Mouse (Mus musculus) hindbrain, embryonic 11.5 days (tissue): ENCODE measurements around the gene Gng3. TPM values are rescaled to one million over a fixed set of nuclear protein-coding genes. Genes with fewer than 3 reads are reported as not detected.

Source experiments
- ATAC-seq: fragments of 200-750 bp; cut with Nextera tagmentation; 2 replicates; pipeline ENCODE4 v1.8.0; 2017; ENCODE audit warnings: mild to moderate bottlenecking, moderate TSS enrichment, moderate library complexity; ENCODE audit not compliant: low FRiP score
- DNase-seq: peaks from one replicate; pipeline ENCODE4 v3.0.0-alpha.2; 2015; ENCODE audit warnings: low spot score
- H3K27ac ChIP-seq: fragments of 300-500 bp; sonication (generic); 2 replicates; pipeline ENCODE4 v1.5.1; 2014; ENCODE audit warnings: mild to moderate bottlenecking, low read depth, low read length
- H3K27me3 ChIP-seq: fragments of 300-500 bp; sonication (generic); 2 replicates; pipeline ENCODE4 v1.6.1; 2014; ENCODE audit warnings: mild to moderate bottlenecking, low read length, moderate library complexity, mixed read lengths; ENCODE audit not compliant: control insufficient read depth, insufficient read depth
- H3K36me3 ChIP-seq: fragments of 300-500 bp; sonication (generic); 2 replicates; pipeline ENCODE4 v1.6.1; 2014; ENCODE audit warnings: mild to moderate bottlenecking, low read length, moderate library complexity, mixed read lengths; ENCODE audit not compliant: control insufficient read depth, insufficient read depth
- H3K4me1 ChIP-seq: fragments of 300-500 bp; sonication (generic); replicated peaks from 2 replicates; pipeline ENCODE4 v1.6.1; 2014; ENCODE audit warnings: low read length, mixed read lengths; ENCODE audit not compliant: control insufficient read depth, insufficient read depth
- H3K4me2 ChIP-seq: fragments of 300-500 bp; sonication (generic); replicated peaks from 2 replicates; pipeline ENCODE4 v1.6.1; 2014; ENCODE audit warnings: mild to moderate bottlenecking, low read depth, low read length
- H3K4me3 ChIP-seq: fragments of 300-500 bp; sonication (generic); 2 replicates; pipeline ENCODE4 v1.5.1; 2014; ENCODE audit warnings: low read depth, low read length
- H3K9ac ChIP-seq: fragments of 300-500 bp; sonication (generic); 2 replicates; pipeline ENCODE4 v1.6.1; 2014; ENCODE audit warnings: low read depth, low read length
- H3K9me3 ChIP-seq: fragments of 300-500 bp; sonication (generic); 2 replicates; pipeline ENCODE4 v1.6.1; 2016; ENCODE audit warnings: low read length; ENCODE audit not compliant: control insufficient read depth
- WGBS: fragments of 180-500 bp; shearing (Covaris S2); extraction: QIAGEN DNeasy Blood & Tissue Kit; methylation state at CpG from one replicate; pipeline ENCODE4 v1.1.7; 2014; 5-methylcytosine and 5-hydroxymethylcytosine counted together
- polyA plus RNA-seq: library from polyadenylated mRNA; unstranded; fragments of >200 nt; fragmentation: Nextera tagmentation; extraction: Ambion mirVana; gene quantifications from 2 replicates; pipeline ENCODE4 v1.2.1, GENCODE M21; 2014

The Gng3 gene
- polyA plus RNA-seq, 1 experiment from 2014 or later, result 158 TPM

DNA sequence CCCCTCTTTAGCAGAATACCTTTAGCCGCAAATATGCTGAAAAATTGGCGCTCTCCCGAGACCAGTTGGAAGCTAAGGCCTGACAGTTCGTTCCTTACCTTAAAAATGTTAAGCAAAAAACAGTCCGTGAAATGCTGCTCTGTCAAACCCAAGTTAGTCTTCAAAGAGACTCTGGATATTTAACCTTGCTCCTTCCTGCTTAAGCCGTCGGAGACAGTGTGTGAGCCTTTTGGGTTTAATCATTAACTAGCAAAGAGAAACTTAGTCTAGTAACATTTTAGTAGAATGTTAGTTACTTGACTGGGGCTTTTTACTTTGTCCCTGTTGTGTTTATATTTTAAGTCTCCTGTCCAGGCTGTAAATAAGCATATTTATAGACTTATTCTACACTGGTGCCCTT lies 17.8 kb downstream of the Gng3 start:
- Histone ChIP-seq H3K27ac (0 out of 2 replicates have a peak overlapping the region, but pooled peaks have one; percentile 98), H3K4me2 (peak overlapping the region; percentile 77), H3K27me3 (no peaks in the 10 kb centered on the region), H3K36me3 (0 out of 2 replicates have a peak, but pooled peaks cover 4% of the 10 kb centered on the region), H3K9ac (peak overlapping the region; percentile 98), H3K4me3 (peak overlapping the region; percentile 99), H3K9me3 (no peaks in the 10 kb centered on the region), H3K4me1 (peaks cover 9% of the 10 kb centered on the region)
- 2% methylated on average over 7 of the region's 7 CpGs for WGBS
- DNase-seq, result no peak
- ATAC-seq, result no peak

DNA sequence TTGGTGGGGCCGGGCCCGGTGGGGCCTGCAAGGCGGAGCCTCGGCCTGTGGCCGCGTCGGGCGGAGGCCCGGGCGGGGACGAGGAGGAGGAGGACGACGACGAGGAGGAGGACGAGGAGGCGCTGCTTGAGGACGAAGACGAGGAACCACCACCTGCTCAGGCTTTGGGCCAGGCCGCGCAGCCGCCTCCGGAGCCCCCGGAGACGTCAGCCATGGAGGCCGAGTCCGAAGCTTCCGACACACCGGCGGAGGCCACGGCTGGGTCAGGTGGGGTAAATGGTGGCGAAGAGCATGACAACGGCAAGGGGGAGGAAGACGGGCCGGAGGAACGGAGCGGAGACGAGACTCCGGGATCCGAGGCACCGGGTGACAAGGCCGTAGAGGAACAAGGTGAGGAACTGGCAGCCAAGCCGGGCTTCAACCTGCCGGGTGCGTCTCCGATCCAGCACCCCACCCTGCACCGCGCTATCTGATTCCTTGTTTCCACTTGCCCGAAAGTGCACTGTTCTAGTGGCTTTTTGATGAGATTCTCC lies 18.5 kb downstream of the Gng3 start:
- ATAC-seq (peak; percentile 30), DNase-seq (peak; percentile 39)
- peaks cover 9% of the 10 kb centered on the region for H3K4me1 ChIP-seq
- no peaks in the 10 kb centered on the region for H3K27me3 ChIP-seq
- 0% methylated on average over 48 of the region's 48 CpGs for WGBS
- H3K4me3 ChIP-seq, result peak overlapping the region; percentile 99
- peak overlapping the region; percentile 98 for H3K9ac ChIP-seq
- H3K9me3 ChIP-seq, result no peaks in the 10 kb centered on the region
- H3K4me2 ChIP-seq, result peak overlapping the region; percentile 77
- H3K36me3 ChIP-seq, result 0 out of 2 replicates have a peak, but pooled peaks cover 3% of the 10 kb centered on the region
- H3K27ac ChIP-seq, result peak overlapping the region; percentile 98

DNA sequence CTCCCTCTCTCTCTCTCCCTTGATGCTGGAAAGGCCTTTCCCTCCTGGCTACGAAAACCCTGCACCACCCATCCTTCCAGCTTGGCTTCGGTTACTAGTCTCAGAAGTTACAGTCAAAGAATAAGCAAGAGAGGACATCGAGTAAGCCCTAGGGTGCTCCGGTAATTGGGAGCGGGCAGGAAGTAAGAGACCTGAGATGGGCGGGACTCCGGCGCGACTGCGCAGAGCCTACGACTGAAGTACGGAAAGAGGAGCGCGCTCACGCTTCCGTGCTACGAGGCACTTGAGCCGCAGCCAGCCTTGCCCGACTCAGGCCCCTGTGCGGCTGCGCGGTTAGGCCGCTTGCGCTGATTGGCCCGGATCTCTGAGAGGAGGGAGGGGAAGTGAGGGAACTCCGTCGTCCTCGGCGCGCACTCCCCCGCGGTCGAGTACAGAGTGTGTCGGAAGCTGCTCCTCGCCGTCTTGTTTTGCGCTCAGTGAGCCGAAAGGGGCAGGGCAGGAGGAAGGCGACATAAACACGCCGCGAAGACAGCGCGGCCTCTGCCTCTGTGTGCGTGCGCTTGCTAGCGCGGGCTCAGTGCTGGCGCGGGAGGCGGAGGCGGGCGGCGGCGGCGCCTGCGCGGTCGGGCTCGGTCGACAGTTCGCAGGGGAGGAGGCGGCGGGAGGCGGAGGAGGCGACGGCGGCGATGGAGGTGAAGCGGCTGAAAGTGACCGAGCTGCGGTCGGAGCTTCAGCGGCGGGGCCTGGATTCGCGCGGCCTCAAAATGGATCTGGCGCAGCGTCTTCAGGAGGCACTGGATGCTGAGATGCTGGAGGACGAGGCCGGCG lies 19.2 kb downstream of the Gng3 start, which contains the start of gene Hnrnpul2:
Gene Hnrnpul2 (plus strand): TSS at position 415 of the 828 bp plus-strand sequence.
- 0 out of 2 replicates have a peak, but pooled peaks cover 3% of the 10 kb centered on the region for H3K36me3 ChIP-seq
- H3K9ac ChIP-seq, result peak within 1 kb of the TSS; percentile 98
- H3K4me3 ChIP-seq, result peak within 1 kb of the TSS; percentile 99
- DNase-seq, result peak; percentile 95
- no peaks in the 10 kb centered on the region for H3K27me3 ChIP-seq
- H3K9me3 ChIP-seq, result no peaks in the 10 kb centered on the region
- WGBS, result under 1% methylated on average over 69 of the region's 83 CpGs
- peak within 1 kb of the TSS; percentile 77 for H3K4me2 ChIP-seq
- ATAC-seq, result peak; percentile 97
- H3K4me1 ChIP-seq, result peaks cover 9% of the 10 kb centered on the region
- H3K27ac ChIP-seq, result peak within 1 kb of the TSS; percentile 98

DNA sequence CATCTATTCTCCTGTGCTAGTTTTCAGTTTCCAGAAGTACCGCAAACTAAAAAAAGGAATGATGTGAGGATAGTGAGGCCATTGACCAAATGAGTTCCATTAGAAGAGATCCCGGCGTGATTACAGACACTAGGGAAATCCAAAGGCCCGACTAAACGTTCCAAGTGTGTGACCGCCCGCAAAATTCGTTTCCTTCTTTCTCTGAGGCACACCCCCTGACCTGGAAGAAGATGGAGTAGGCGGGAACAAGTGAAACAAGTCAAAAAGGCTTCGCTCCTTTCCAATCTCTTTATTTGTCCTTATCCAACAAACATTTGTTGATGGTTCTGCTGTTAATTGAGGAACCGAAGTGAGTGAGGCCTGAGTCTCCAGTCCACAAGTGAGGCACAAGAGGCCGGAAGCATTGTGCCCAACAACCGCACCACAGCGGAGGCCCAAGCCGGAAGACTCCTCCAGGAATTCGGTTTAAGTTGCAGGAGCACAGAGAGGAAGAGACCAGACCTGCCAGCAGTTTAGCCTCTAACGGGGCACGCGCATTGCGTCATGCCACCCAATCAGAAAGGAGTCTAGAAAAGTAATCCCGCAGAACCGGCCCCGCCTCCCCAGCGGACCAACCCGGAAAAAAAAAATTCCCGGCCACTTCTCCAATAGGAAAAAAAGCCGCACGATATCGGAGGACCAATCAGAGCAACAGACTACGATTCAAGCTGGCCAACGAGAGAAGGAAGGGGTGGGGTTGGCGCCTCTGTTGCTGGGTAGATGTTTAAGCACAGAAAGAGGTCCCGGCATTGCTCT lies 20.0 kb downstream of the Gng3 start, which contains the start of gene Ttc9c:
Gene Ttc9c (minus strand): TSS at position 533 of the 795 bp plus-strand sequence.
- peaks cover 9% of the 10 kb centered on the region for H3K4me1 ChIP-seq
- H3K9me3 ChIP-seq, result no peaks in the 10 kb centered on the region
- H3K4me3 ChIP-seq, result peak within 1 kb of the TSS; percentile 99
- DNase-seq (peak; percentile 97), ATAC-seq (peak; percentile 94)
- H3K27me3 ChIP-seq, result no peaks in the 10 kb centered on the region
- peak within 1 kb of the TSS; percentile 77 for H3K4me2 ChIP-seq
- under 1% methylated on average over 33 of the region's 33 CpGs for WGBS
- peak within 1 kb of the TSS; percentile 98 for H3K27ac ChIP-seq
- H3K9ac ChIP-seq, result peak within 1 kb of the TSS; percentile 98
- peaks cover 3% of the 10 kb centered on the region; the same call in 1 of the 2 replicates for H3K36me3 ChIP-seq

DNA sequence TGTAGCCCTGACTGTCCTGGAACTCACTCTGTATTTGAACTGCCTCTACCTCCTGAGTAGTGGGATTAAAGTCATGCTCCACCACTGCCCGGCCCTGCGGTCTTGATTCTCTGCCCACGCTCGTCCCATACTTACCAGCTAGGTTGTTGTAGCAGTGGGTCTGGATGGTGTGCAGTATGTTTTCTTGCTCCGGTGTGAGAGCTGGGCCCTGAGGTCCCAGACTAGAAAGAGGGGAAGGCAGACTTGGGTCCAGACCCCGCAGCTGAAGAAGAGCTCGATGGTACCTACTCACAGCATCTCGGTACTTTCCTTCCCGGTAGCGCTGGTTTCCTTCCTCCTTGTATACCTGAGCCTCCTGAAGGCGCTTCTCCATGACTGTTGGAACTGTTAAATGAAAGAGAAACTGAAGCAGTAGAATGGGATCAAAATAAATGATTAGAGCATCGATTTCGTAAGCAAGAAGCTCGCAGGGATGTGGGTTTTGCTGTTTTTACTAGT lies 20.6 kb downstream of the Gng3 start:
- Histone ChIP-seq H3K9ac (peak overlapping the region; percentile 71), H3K4me3 (peak overlapping the region; percentile 99), H3K4me2 (peak overlapping the region; percentile 77), H3K27me3 (no peaks in the 10 kb centered on the region), H3K9me3 (no peaks in the 10 kb centered on the region), H3K27ac (peak overlapping the region; percentile 98), H3K4me1 (peaks cover 9% of the 10 kb centered on the region), H3K36me3 (peaks cover 4% of the 10 kb centered on the region; the same call in 1 of the 2 replicates)
- 38% methylated on average over 14 of the region's 14 CpGs for WGBS
- no peak for DNase-seq
- ATAC-seq, result no peak

DNA sequence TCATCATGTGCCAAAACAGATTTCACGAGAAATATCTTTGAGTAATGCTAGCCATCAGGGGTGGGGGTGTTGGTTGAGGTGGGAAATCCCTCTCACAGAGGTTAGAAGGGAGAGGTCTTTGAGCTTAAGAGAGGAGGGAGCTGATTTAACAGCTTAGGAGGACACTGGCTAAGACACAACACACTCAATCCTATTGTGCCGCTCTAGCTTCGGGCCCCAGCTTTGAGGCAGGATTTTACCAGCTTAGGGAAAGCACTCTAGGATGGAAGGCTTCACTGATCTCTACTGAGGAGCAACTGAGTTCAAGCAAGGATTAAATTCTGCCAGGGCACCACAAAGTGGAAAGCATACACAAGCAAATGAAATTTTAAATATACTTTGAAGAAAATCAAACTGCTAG lies 22.0 kb downstream of the Gng3 start:
- no peak overlapping the region; the same call in 1 of the 2 replicates for H3K9ac ChIP-seq
- ATAC-seq (no peak), DNase-seq (no peak)
- peaks cover 4% of the 10 kb centered on the region; the same call in 1 of the 2 replicates for H3K36me3 ChIP-seq
- 87% methylated on average over 3 of the region's 3 CpGs for WGBS
- no peaks in the 10 kb centered on the region for H3K27me3 ChIP-seq
- H3K9me3 ChIP-seq, result no peaks in the 10 kb centered on the region
- H3K4me3 ChIP-seq, result no peak overlapping the region
- H3K4me2 ChIP-seq, result peak overlapping the region; percentile 15; the same call in 1 of the 2 replicates
- peaks cover 9% of the 10 kb centered on the region; the same call in 1 of the 2 replicates for H3K4me1 ChIP-seq
- H3K27ac ChIP-seq, result no peak overlapping the region

DNA sequence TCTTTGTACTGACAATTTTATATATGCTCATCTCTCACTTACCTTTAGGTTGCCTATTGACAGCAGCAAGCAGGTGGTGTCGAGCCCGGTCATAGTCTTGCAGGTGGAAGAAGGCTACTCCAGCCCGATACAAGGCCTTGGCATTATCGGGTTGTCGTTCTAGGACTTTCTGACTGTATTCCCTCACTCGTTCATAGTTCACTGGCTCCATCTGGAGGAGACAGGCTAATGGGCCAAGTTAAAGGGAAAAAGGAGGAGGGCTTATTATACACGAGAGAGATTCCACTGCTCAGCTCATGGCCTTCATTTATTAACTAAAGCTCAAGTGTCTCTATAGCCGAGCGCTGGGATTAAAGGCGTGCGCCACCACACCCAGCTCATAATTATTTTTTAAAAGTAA lies 23.2 kb downstream of the Gng3 start:
- H3K36me3 ChIP-seq, result peaks cover 9% of the 10 kb centered on the region; the same call in 1 of the 2 replicates
- ATAC-seq, result no peak
- 88% methylated on average over 11 of the region's 11 CpGs for WGBS
- no peaks in the 10 kb centered on the region for H3K9me3 ChIP-seq
- DNase-seq, result no peak
- no peak overlapping the region for H3K4me2 ChIP-seq
- H3K9ac ChIP-seq, result no peak overlapping the region
- H3K4me1 ChIP-seq, result peaks cover 9% of the 10 kb centered on the region; the same call in 1 of the 2 replicates
- no peaks in the 10 kb centered on the region for H3K27me3 ChIP-seq
- no peak overlapping the region for H3K4me3 ChIP-seq
- no peak overlapping the region for H3K27ac ChIP-seq

DNA sequence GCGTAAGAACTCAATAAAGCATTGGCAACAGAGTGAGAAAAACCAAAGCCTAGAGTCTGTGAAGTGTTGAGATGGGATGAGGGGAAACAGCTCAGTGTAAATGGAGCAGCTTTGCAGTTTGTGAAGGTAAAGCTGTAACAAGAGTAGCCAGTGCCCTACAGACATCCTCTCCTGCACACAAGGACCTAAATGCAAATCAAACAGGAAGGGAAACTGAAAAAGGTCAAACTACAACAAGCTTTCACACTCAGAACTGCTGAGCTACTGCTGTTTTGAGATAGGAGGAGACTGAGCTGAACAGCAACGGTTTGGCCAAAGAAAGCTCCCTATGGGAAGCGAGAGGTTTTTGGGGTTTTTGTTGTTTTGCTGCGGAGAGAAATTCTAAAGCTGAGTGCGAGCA lies 32.2 kb downstream of the Gng3 start:
- H3K36me3 ChIP-seq, result 0 out of 2 replicates have a peak, but pooled peaks cover 7% of the 10 kb centered on the region
- no peak overlapping the region for H3K27ac ChIP-seq
- H3K4me3 ChIP-seq, result no peak overlapping the region
- no peaks in the 10 kb centered on the region for H3K27me3 ChIP-seq
- DNase-seq (no peak), ATAC-seq (no peak)
- H3K9ac ChIP-seq, result no peak overlapping the region
- no peaks in the 10 kb centered on the region for H3K4me1 ChIP-seq
- 95% methylated on average over 5 of the region's 5 CpGs for WGBS
- H3K9me3 ChIP-seq, result no peaks in the 10 kb centered on the region
- no peak overlapping the region for H3K4me2 ChIP-seq
